Mouse (Mus musculus) ES-E14 (cell line): Measurements from ENCODE around the gene Fyn.

Source experiments
- CHD2 ChIP-seq: IDR thresholded peaks from 2 replicates; pipeline ENCODE4 v1.6.1; 2014; ENCODE audit warnings: mild to moderate bottlenecking, low read depth, low read length, inconsistent platforms
- HCFC1 ChIP-seq: IDR thresholded peaks from 2 replicates; pipeline ENCODE4 v1.6.1; 2012; ENCODE audit warnings: low read length, inconsistent platforms, borderline replicate concordance; ENCODE audit not compliant: insufficient read depth
- MAFK ChIP-seq: IDR thresholded peaks from 2 replicates; pipeline ENCODE4 v1.6.1; 2014; ENCODE audit warnings: mild to moderate bottlenecking, low read depth, low read length, inconsistent platforms; ENCODE audit not compliant: insufficient read depth
- ZC3H11A ChIP-seq: IDR thresholded peaks from 2 replicates; pipeline ENCODE4 v1.6.1; 2012; ENCODE audit warnings: low read depth, mild to moderate bottlenecking, inconsistent platforms, low read length, borderline replicate concordance
- ZNF384 ChIP-seq: IDR thresholded peaks from 2 replicates; pipeline ENCODE4 v1.6.1; 2012; ENCODE audit warnings: low read depth, low read length, inconsistent platforms

DNA sequence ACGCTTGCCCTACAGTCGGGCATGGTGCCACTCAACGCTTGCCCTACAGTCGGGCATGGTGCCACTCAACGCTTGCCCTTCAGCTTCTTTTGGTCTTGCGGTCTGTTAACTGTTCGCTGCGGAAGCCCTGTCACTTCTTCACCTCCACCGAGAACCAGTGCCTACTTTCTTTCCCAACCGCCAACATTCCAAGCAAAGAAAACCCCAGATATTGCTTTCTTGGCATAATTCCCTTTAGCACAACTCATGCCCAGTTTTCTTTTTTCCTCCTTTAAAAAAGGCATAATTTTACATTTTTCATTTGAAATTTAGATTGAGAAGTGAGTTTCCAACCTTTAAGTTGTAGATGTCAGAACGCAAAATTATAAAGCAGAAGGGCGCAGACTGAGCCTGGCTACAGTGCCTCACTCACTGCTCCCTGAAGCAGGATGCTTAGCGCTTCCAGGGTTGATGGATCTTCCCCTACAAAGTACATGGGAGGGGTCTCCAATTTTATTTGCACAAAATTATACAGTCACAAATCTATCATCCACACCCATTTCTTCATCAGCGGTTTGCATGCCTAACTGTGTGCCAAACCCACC is 18.8 kb upstream of the Fyn start:
- TF ChIP-seq CHD2 (no peak), ZNF384 (no peak), HCFC1 (no peak), MAFK (no peak), ZC3H11A (no peak)
